Mouse (Mus musculus) liver, postnatal 0 days (tissue): Measurements from ENCODE around the gene Siae.

ENCODE experiments used
- CTCF ChIP-seq: sonication (generic); IDR thresholded peaks from 2 replicates; pipeline ENCODE4 v1.5.1; 2016; ENCODE audit warnings: antibody characterized with exemption, low read depth
- EP300 ChIP-seq: IDR thresholded peaks from 2 replicates; pipeline ENCODE4 v1.6.1; 2016; ENCODE audit warnings: antibody characterized with exemption, low read depth, mild to moderate bottlenecking

DNA sequence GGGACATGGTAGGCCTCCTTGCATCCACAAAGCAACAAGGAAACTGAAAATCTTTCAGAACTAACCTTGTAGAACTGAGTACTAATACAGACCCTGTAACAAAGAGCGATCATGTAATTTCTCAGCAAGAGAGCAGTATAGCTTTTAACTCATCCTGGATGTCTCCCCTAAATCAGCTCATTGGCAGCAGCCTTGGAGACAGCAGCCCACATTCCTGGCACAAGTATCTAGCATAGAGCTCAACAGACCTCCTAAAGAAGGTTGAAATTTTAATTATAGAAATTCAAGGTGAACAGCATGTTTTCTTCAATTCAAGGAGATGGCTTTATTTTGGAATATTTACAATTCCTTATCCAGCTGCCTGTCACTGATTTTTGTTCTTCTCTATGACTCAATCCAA, 125.6 kb downstream of the Siae start:
- TF ChIP-seq CTCF (no peak), EP300 (no peak)
